Mouse (Mus musculus) CH12.LX (cell line): ENCODE measurements at regions not wholly inside any gene's neighbourhood (a gene's known extent, or its start where the extent isn't known, plus 50 kb on each side); places are given as distances from the start of the nearest gene placed in this dataset.

ENCODE experiments used
- DNase-seq: peaks from one replicate; pipeline ENCODE4 v3.0.0-alpha.2; 2013; ENCODE audit errors: extremely low read depth
- H3K27ac ChIP-seq: 2 replicates; pipeline ENCODE4 v1.5.1; 2012; ENCODE audit warnings: low read depth, mild to moderate bottlenecking, control low read depth, moderate library complexity; ENCODE audit not compliant: insufficient read depth
- H3K27me3 ChIP-seq: replicated peaks from 2 replicates; pipeline ENCODE3; 2012; ENCODE audit warnings: inconsistent platforms
- H3K36me3 ChIP-seq, 2 experiments: replicated peaks in 1 of 2; 2 replicates each; pipeline versions ENCODE3 to v1.6.1; 2012; ENCODE audit warnings: inconsistent platforms in 1 of 2, low read length in 1 of 2, mild to moderate bottlenecking in 1 of 2, mixed read lengths in 1 of 2, moderate library complexity in 1 of 2; ENCODE audit not compliant: control insufficient read depth in 1 of 2, insufficient read depth in 1 of 2
- H3K4me1 ChIP-seq, 2 experiments: 2 replicates each; pipeline ENCODE4 v1.6.1; 2012; ENCODE audit warnings: inconsistent platforms in 1 of 2, moderate library complexity in 1 of 2; ENCODE audit not compliant: insufficient read depth in 2 of 2, control insufficient read depth in 1 of 2
- H3K4me2 ChIP-seq: 2 replicates; pipeline ENCODE4 v1.6.1; 2012; ENCODE audit warnings: low read depth, mild to moderate bottlenecking, control low read depth; ENCODE audit not compliant: poor library complexity, insufficient read depth, severe bottlenecking
- H3K4me3 ChIP-seq, 3 experiments: fragments of 150-350 bp in 1 of 3; sonication (generic) in 1 of 3; replicated peaks in 1 of 3; 2 replicates each; pipeline versions ENCODE3 to v1.5.1; 2011 to 2012; ENCODE audit warnings: low read depth in 2 of 3, low read length in 2 of 3, mild to moderate bottlenecking in 2 of 3, moderate library complexity in 2 of 3, control low read depth in 1 of 3, improper control_type of control experiment in 1 of 3, inconsistent platforms in 1 of 3, mixed read lengths in 1 of 3; ENCODE audit not compliant: poor library complexity in 1 of 3
- H3K79me2 ChIP-seq: replicated peaks from 2 replicates; pipeline ENCODE4 v1.6.1; 2012; ENCODE audit warnings: mild to moderate bottlenecking, moderate library complexity; ENCODE audit not compliant: control insufficient read depth, poor library complexity, insufficient read depth, severe bottlenecking; ENCODE audit errors: extremely low read depth
- H3K9ac ChIP-seq: 2 replicates; pipeline ENCODE4 v1.6.1; 2012; ENCODE audit warnings: low read depth, mild to moderate bottlenecking, control low read depth, moderate library complexity; ENCODE audit not compliant: insufficient read depth
- H3K9me3 ChIP-seq: replicated peaks from 2 replicates; pipeline ENCODE3; 2012; ENCODE audit warnings: low read length, inconsistent platforms, mixed read lengths
- BHLHE40 ChIP-seq: IDR thresholded peaks from 2 replicates; pipeline ENCODE4 v1.6.1; 2011; ENCODE audit warnings: mild to moderate bottlenecking, low read depth, low read length, improper control_type of control experiment
- CHD2 ChIP-seq: IDR thresholded peaks from 2 replicates; pipeline ENCODE4 v1.6.1; 2011; ENCODE audit warnings: low read length, improper control_type of control experiment
- E2F4 ChIP-seq: IDR thresholded peaks from 2 replicates; pipeline ENCODE4 v1.6.1; 2011; ENCODE audit warnings: low read depth, low read length, improper control_type of control experiment; ENCODE audit not compliant: insufficient replicate concordance
- ELF1 ChIP-seq: IDR thresholded peaks from 2 replicates; pipeline ENCODE4 v1.6.1; 2014; ENCODE audit warnings: low read depth, mild to moderate bottlenecking, inconsistent platforms, low read length, improper control_type of control experiment
- EP300 ChIP-seq: IDR thresholded peaks from 2 replicates; pipeline ENCODE4 v1.6.1; 2011; ENCODE audit warnings: low read length, improper control_type of control experiment
- ETS1 ChIP-seq: conservative IDR thresholded peaks from 2 replicates; pipeline ENCODE4 v1.6.1; 2012; ENCODE audit warnings: low read depth, mild to moderate bottlenecking, inconsistent platforms, low read length, improper control_type of control experiment, moderate library complexity
- HCFC1 ChIP-seq: IDR thresholded peaks from 2 replicates; pipeline ENCODE4 v1.6.1; 2012; ENCODE audit warnings: low read depth, mild to moderate bottlenecking, inconsistent platforms, low read length, improper control_type of control experiment
- JUN ChIP-seq: IDR thresholded peaks from 2 replicates; pipeline ENCODE4 v1.6.1; 2011; ENCODE audit warnings: low read depth, mild to moderate bottlenecking, low read length, improper control_type of control experiment, moderate library complexity; ENCODE audit not compliant: insufficient read depth
- MAFK ChIP-seq: IDR thresholded peaks from 2 replicates; pipeline ENCODE4 v1.6.1; 2011; ENCODE audit warnings: low read length, improper control_type of control experiment; ENCODE audit not compliant: insufficient replicate concordance
- MAZ ChIP-seq: IDR thresholded peaks from 2 replicates; pipeline ENCODE4 v1.6.1; 2012; ENCODE audit warnings: low read depth, mild to moderate bottlenecking, inconsistent platforms, low read length, improper control_type of control experiment, moderate library complexity
- MYC ChIP-seq: IDR thresholded peaks from 2 replicates; pipeline ENCODE4 v1.6.1; 2011; ENCODE audit warnings: low read depth, mild to moderate bottlenecking, improper control_type of control experiment, low read length
- NELFE ChIP-seq: IDR thresholded peaks from 2 replicates; pipeline ENCODE4 v1.6.1; 2011; ENCODE audit warnings: low read depth, low read length, improper control_type of control experiment
- NRF1 ChIP-seq: IDR thresholded peaks from 2 replicates; pipeline ENCODE4 v1.6.1; 2014; ENCODE audit warnings: low read depth, mild to moderate bottlenecking, inconsistent platforms, low read length, improper control_type of control experiment, moderate library complexity
- PAX5 ChIP-seq: IDR thresholded peaks from 2 replicates; pipeline ENCODE4 v1.6.1; 2012; ENCODE audit warnings: low read length, inconsistent platforms, mixed read lengths
- POLR2A ChIP-seq: IDR thresholded peaks from 2 replicates; pipeline ENCODE4 v1.6.1; 2011; ENCODE audit warnings: low read depth, mild to moderate bottlenecking, improper control_type of control experiment, low read length
- POLR2AphosphoS2 ChIP-seq: IDR thresholded peaks from 2 replicates; pipeline ENCODE4 v1.6.1; 2011; ENCODE audit warnings: low read depth, low read length, improper control_type of control experiment
- RAD21 ChIP-seq: IDR thresholded peaks from 2 replicates; pipeline ENCODE4 v1.6.1; 2011; ENCODE audit warnings: low read depth, mild to moderate bottlenecking, low read length, improper control_type of control experiment, moderate library complexity
- RCOR1 ChIP-seq: conservative IDR thresholded peaks from 2 replicates; pipeline ENCODE4 v1.6.1; 2012; ENCODE audit warnings: low read depth, mild to moderate bottlenecking, inconsistent platforms, low read length, improper control_type of control experiment
- SIN3A ChIP-seq: IDR thresholded peaks from 2 replicates; pipeline ENCODE4 v1.6.1; 2012; ENCODE audit warnings: low read length, improper control_type of control experiment, inconsistent platforms
- TCF12 ChIP-seq: IDR thresholded peaks from 2 replicates; pipeline ENCODE4 v1.6.1; 2014; ENCODE audit warnings: low read depth, mild to moderate bottlenecking, inconsistent platforms, low read length, improper control_type of control experiment
- UBTF ChIP-seq: IDR thresholded peaks from 2 replicates; pipeline ENCODE4 v1.6.1; 2012; ENCODE audit warnings: low read depth, mild to moderate bottlenecking, inconsistent platforms, low read length, improper control_type of control experiment, moderate library complexity
- USF2 ChIP-seq: conservative IDR thresholded peaks from 2 replicates; pipeline ENCODE4 v1.6.1; 2011; ENCODE audit warnings: low read depth, low read length, improper control_type of control experiment
- ZC3H11A ChIP-seq: IDR thresholded peaks from 2 replicates; pipeline ENCODE4 v1.6.1; 2012; ENCODE audit warnings: low read depth, mild to moderate bottlenecking, inconsistent platforms, low read length, improper control_type of control experiment
- ZKSCAN1 ChIP-seq: IDR thresholded peaks from 2 replicates; pipeline ENCODE4 v1.6.1; 2012; ENCODE audit warnings: low read depth, inconsistent platforms, low read length, improper control_type of control experiment, borderline replicate concordance
- ZNF384 ChIP-seq: IDR thresholded peaks from 2 replicates; pipeline ENCODE4 v1.6.1; 2012; ENCODE audit warnings: low read depth, low read length, improper control_type of control experiment, inconsistent platforms
- dilution Hi-C: fragments of 300-500 bp; cut with MboI; formaldehyde crosslinking; loops from 2 replicates; pipeline ENCODE4 v1.14.3; 2020; ENCODE audit warnings: low sequenced_read_pairs; ENCODE audit not compliant: extremely low pct_unique_long_range_greater_than_20kb, extremely low pct_ligation_motif_present
- in situ Hi-C: fragments of 300-500 bp; cut with MboI; formaldehyde crosslinking; loops from 3 replicates; pipeline ENCODE4 v1.14.3; 2019; ENCODE audit warnings: low sequenced_read_pairs, low pct_ligation_motif_present, low pct_unique_long_range_greater_than_20kb, mixed read lengths

- H3K27me3 ChIP-seq: no peaks in the 10 kb centered on the region
- in situ Hi-C loops (no loop called here), dilution Hi-C loops (no loop called here)
- H3K27ac ChIP-seq: no peak overlapping the region; the same call in 1 of the 2 replicates
- H3K4me1 ChIP-seq: no peaks in the 10 kb centered on the region
- H3K9me3 ChIP-seq: no peaks in the 10 kb centered on the region
- H3K4me3 ChIP-seq: no peak overlapping the region
- no peak overlapping the region for H3K4me2 ChIP-seq
- H3K36me3 ChIP-seq: no peaks in the 10 kb centered on the region
- TF ChIP-seq ELF1: no peak
- no peak for TF ChIP-seq ZKSCAN1
- TF ChIP-seq CHD2: no peak
- TF ChIP-seq JUN: no peak
- no peak for TF ChIP-seq RCOR1
- no peak for TF ChIP-seq PAX5
- no peak for TF ChIP-seq TCF12
- TF ChIP-seq MAFK: no peak
- TF ChIP-seq USF2: no peak
- TF ChIP-seq ZNF384: no peak
- no peak for TF ChIP-seq UBTF
- TF ChIP-seq NELFE: no peak
- no peak for TF ChIP-seq ETS1
- no peak for TF ChIP-seq POLR2A
- TF ChIP-seq E2F4: no peak
- no peak for TF ChIP-seq RAD21
- no peak for TF ChIP-seq NRF1
- TF ChIP-seq POLR2AphosphoS2: no peak
- TF ChIP-seq ZC3H11A: no peak
- no peak for TF ChIP-seq MYC
- no peaks in the 10 kb centered on the region for H3K79me2 ChIP-seq
- no peak for DNase-seq
- no peak overlapping the region for H3K9ac ChIP-seq
Observed at GRCm38 (mm10) chr8:24364685-24365084, 361.0 kb downstream of the Adam3 start.

GRCm38 (mm10) chr8:24359022-24359600, 366.5 kb downstream of the Adam3 start:
- Histone ChIP-seq H3K4me1 (0 out of 4 replicates have a peak, but pooled peaks cover 0 to 2% of the 10 kb centered on the region in 2 experiments), H3K4me2 (no peak overlapping the region), H3K9me3 (no peaks in the 10 kb centered on the region), H3K36me3 (no peaks in the 10 kb centered on the region), H3K27me3 (no peaks in the 10 kb centered on the region), H3K27ac (no peak overlapping the region), H3K4me3 (no peak overlapping the region), H3K9ac (no peak overlapping the region), H3K79me2 (no peaks in the 10 kb centered on the region)
- no peak for TF ChIP-seq EP300
- TF ChIP-seq MAFK: no peak
- TF ChIP-seq MAZ: no peak
- no peak for TF ChIP-seq NELFE
- TF ChIP-seq MYC: no peak
- TF ChIP-seq JUN: no peak
- TF ChIP-seq CHD2: no peak
- no peak for TF ChIP-seq POLR2A
- TF ChIP-seq HCFC1: no peak
- TF ChIP-seq UBTF: no peak
- TF ChIP-seq BHLHE40: no peak
- TF ChIP-seq SIN3A: no peak
- no peak for TF ChIP-seq E2F4
- dilution Hi-C loops (no loop called here), in situ Hi-C loops (no loop called here)
- DNase-seq: no peak
